Mouse (Mus musculus) forebrain, embryonic 15.5 days (tissue): ENCODE data around the gene 2310034G01Rik. TPM values are rescaled to one million over a fixed set of nuclear protein-coding genes. Genes with fewer than 3 reads are reported as not detected.

Source experiments
- ATAC-seq: fragments of 200-750 bp; cut with Nextera tagmentation; replicated peaks from 2 replicates; pipeline ENCODE4 v1.8.0; 2017; ENCODE audit warnings: mild to moderate bottlenecking, moderate TSS enrichment, moderate library complexity
- H3K27ac ChIP-seq: fragments of 300-500 bp; sonication (generic); replicated peaks from 2 replicates; pipeline ENCODE4 v1.5.1; 2015; ENCODE audit warnings: mild to moderate bottlenecking, inconsistent platforms
- H3K27me3 ChIP-seq: fragments of 300-500 bp; sonication (generic); 2 replicates; pipeline ENCODE4 v1.6.1; 2015; ENCODE audit warnings: inconsistent platforms
- H3K36me3 ChIP-seq: fragments of 300-500 bp; sonication (generic); 2 replicates; pipeline ENCODE4 v1.6.1; 2015; ENCODE audit warnings: mild to moderate bottlenecking, inconsistent platforms
- H3K4me1 ChIP-seq: fragments of 300-500 bp; sonication (generic); 2 replicates; pipeline ENCODE4 v1.6.1; 2015; ENCODE audit warnings: inconsistent platforms
- H3K4me2 ChIP-seq: fragments of 300-500 bp; sonication (generic); replicated peaks from 2 replicates; pipeline ENCODE4 v1.6.1; 2015; ENCODE audit warnings: mild to moderate bottlenecking, inconsistent platforms
- H3K4me3 ChIP-seq: fragments of 300-500 bp; sonication (generic); 2 replicates; pipeline ENCODE4 v1.5.1; 2015; ENCODE audit warnings: mild to moderate bottlenecking, inconsistent platforms
- H3K9ac ChIP-seq: fragments of 300-500 bp; sonication (generic); replicated peaks from 2 replicates; pipeline ENCODE4 v1.6.1; 2015; ENCODE audit warnings: mild to moderate bottlenecking, inconsistent platforms
- H3K9me3 ChIP-seq: fragments of 300-500 bp; sonication (generic); 2 replicates; pipeline ENCODE4 v1.6.1; 2016; ENCODE audit warnings: inconsistent platforms
- WGBS: fragments of 180-500 bp; shearing (Covaris S2); methylation state at CpG from one replicate; pipeline ENCODE4 v1.1.7; 2015; ENCODE audit warnings: mixed read lengths; 5-methylcytosine and 5-hydroxymethylcytosine counted together
- polyA plus RNA-seq: library from polyadenylated mRNA; unstranded; fragments of >200 nt; fragmentation: Nextera tagmentation; extraction: Ambion mirVana; gene quantifications from 2 replicates; pipeline ENCODE4 v1.2.1, GENCODE M21; 2015

The 2310034G01Rik gene
- polyA plus RNA-seq, 1 experiment from 2014 or later, result 2.6 TPM

DNA sequence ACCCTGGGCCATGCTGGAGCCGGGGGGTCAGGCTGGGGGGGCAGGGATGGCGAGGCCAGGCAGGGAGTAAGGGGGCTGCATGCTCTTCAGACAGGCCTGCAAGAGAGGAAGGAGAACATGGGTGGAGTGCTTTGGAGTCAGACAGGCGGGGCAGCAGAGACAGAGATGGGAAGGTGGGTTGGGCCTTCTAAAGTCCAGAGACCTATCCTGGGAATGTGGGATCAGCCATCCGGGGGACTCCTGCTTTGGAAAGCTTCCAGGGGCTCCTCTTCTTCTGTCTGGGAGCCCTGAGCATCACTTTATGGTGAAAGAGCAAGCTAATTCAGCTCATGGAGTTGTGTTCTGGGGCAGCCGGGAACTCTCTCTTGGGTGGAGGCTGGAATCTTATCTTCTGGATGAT is 25.2 kb downstream of the 2310034G01Rik start:
- no peaks in the 10 kb centered on the region for H3K9me3 ChIP-seq
- 79% methylated on average over 5 of the region's 5 CpGs for WGBS
- peaks cover 84% of the 10 kb centered on the region for H3K4me1 ChIP-seq
- 0 out of 2 replicates have a peak overlapping the region, but pooled peaks have one; percentile 3 for H3K9ac ChIP-seq
- no peak overlapping the region for H3K27ac ChIP-seq
- peaks cover 13% of the 10 kb centered on the region; the same call in 1 of the 2 replicates for H3K27me3 ChIP-seq
- H3K4me3 ChIP-seq, result peak overlapping the region; percentile 71; the same call in 1 of the 2 replicates
- peak overlapping the region; percentile 99 for H3K4me2 ChIP-seq
- ATAC-seq, result no peak
- 0 out of 2 replicates have a peak, but pooled peaks cover 1% of the 10 kb centered on the region for H3K36me3 ChIP-seq

DNA sequence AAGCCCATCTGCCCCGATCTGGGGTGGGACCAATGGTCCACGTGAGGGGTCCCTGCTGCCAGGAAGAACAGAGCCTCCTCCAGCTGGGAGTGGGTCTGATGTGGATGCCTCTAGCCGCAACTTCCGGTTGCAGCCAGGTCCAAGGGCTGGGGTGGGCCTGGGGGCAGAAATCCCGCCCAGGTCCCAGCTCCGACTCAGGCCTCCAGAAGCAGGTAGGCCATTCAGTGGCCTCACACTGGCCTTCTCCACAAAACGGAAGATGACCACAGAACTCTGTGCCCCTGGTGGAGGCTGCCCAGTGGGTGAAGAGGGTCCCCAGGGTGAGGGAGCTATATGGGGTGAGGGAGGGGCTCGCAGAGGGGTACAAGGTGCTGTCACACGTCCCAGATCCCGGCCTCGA is 25.7 kb downstream of the 2310034G01Rik start:
- WGBS, result 72% methylated on average over 11 of the region's 11 CpGs
- H3K36me3 ChIP-seq, result no peaks in the 10 kb centered on the region
- peak overlapping the region; percentile 99; the same call in 1 of the 2 replicates for H3K4me2 ChIP-seq
- peak overlapping the region; percentile 3; the same call in 1 of the 2 replicates for H3K9ac ChIP-seq
- H3K4me1 ChIP-seq, result peaks cover 84% of the 10 kb centered on the region
- no peak for ATAC-seq
- H3K4me3 ChIP-seq, result no peak overlapping the region
- H3K27me3 ChIP-seq, result peaks cover 19% of the 10 kb centered on the region; the same call in 1 of the 2 replicates
- H3K9me3 ChIP-seq, result no peaks in the 10 kb centered on the region
- H3K27ac ChIP-seq, result no peak overlapping the region

DNA sequence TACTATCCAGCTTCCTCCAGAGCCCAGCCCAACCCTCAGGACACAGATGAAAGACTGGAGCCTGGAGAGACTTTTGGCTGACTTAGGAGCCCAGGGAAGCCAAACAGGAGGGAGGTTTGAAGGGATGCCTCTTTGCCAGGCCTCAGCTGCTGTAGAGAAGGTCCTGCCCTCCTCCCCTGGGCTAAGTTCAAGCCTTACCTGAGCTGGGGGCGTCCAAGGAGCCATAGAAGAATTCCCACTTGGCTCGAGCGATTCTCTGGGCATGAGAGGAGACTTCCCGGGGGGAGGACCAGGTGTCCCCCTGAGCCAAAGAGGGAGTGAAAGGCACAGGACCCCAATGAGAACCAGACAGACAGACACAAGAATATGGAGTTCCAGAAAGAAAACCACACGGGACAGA is 26.4 kb downstream of the 2310034G01Rik start:
- ATAC-seq, result no peak

GRCm38 (mm10) chr19:46322996-46323572 is 27.0 kb downstream of the 2310034G01Rik start:
- Histone ChIP-seq H3K27ac (peak overlapping the region; percentile 59; the same call in 1 of the 2 replicates), H3K9me3 (no peaks in the 10 kb centered on the region), H3K4me2 (0 out of 2 replicates have a peak overlapping the region, but pooled peaks have one; percentile 20), H3K9ac (no peak overlapping the region), H3K36me3 (no peaks in the 10 kb centered on the region), H3K4me1 (peaks cover 90% of the 10 kb centered on the region), H3K27me3 (peaks cover 25% of the 10 kb centered on the region; the same call in 1 of the 2 replicates), H3K4me3 (no peak overlapping the region)
- ATAC-seq, result no peak
- WGBS, result 76% methylated on average over 13 of the region's 13 CpGs

More for the DNA sequence above, 26.4 kb downstream of the 2310034G01Rik start:
- 67% methylated on average over 5 of the region's 5 CpGs for WGBS
- Histone ChIP-seq H3K27ac (no peak overlapping the region), H3K9me3 (no peaks in the 10 kb centered on the region), H3K4me1 (peaks cover 84% of the 10 kb centered on the region), H3K36me3 (no peaks in the 10 kb centered on the region), H3K4me2 (0 out of 2 replicates have a peak overlapping the region, but pooled peaks have one; percentile 4), H3K27me3 (peaks cover 22% of the 10 kb centered on the region; the same call in 1 of the 2 replicates), H3K4me3 (no peak overlapping the region), H3K9ac (no peak overlapping the region)

GRCm38 (mm10) chr19:46322144-46322995 is 27.7 kb downstream of the 2310034G01Rik start:
- H3K9me3 ChIP-seq, result no peaks in the 10 kb centered on the region
- H3K36me3 ChIP-seq, result no peaks in the 10 kb centered on the region
- WGBS, result 55% methylated on average over 11 of the region's 11 CpGs
- H3K4me3 ChIP-seq, result no peak overlapping the region
- H3K4me2 ChIP-seq, result peak overlapping the region; percentile 20; the same call in 1 of the 2 replicates
- H3K9ac ChIP-seq, result no peak overlapping the region
- peaks cover 89% of the 10 kb centered on the region for H3K4me1 ChIP-seq
- peaks cover 33% of the 10 kb centered on the region; the same call in 1 of the 2 replicates for H3K27me3 ChIP-seq
- H3K27ac ChIP-seq, result peak overlapping the region; percentile 59
- ATAC-seq, result no peak

DNA sequence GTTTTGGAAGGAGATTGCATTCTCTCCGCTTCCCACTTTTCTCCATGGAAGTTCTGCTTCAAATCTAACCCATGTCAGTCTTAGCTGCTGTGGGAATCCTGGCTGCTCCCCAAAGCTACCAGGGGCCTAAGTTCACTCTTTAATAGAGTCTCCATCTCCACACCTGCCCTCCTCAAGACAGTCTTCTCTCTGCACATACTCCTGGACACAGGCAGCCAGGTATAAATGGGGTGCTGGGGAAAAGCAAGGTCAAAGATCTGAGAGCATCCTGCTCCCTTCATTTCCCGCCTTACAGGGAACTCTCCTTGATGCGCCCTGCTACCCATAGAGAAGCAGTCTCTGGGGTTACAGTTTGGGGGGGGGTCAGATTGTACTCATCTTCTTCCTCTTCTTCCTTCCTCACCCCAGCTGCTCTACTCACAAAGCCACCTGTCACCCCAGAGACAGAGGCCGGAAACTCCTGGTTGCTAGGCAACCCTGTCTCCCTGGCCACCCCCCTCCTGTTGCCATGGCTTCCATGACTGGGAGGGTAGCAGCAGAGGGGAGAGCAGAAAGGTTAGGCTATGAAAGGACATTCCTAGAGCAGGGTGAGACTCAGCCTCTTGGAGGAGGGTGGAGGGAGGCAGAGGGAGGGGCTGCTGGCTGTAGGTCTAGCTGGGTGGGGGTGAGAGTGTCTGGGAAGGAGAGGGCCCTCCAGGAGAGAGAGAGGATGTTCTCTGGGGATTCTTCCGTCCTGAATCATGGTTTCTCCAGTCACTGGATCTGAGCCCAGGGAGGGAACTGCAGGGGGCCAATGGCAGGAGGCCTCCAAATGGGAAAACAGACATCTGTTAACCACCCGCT is 28.8 kb downstream of the 2310034G01Rik start:
- H3K4me2 ChIP-seq, result peak overlapping the region; percentile 20
- ATAC-seq, result peak; percentile 23; the same call in 1 of the 2 replicates
- peak overlapping the region; percentile 59 for H3K27ac ChIP-seq
- no peak overlapping the region for H3K9ac ChIP-seq
- H3K27me3 ChIP-seq, result peaks cover 43% of the 10 kb centered on the region
- H3K4me1 ChIP-seq, result peaks cover 92% of the 10 kb centered on the region
- H3K9me3 ChIP-seq, result no peaks in the 10 kb centered on the region
- H3K4me3 ChIP-seq, result no peak overlapping the region
- WGBS, result 23% methylated on average over 6 of the region's 6 CpGs
- H3K36me3 ChIP-seq, result no peaks in the 10 kb centered on the region

- 82% methylated on average over 8 of the region's 8 CpGs for WGBS
- H3K27ac ChIP-seq, result no peak overlapping the region
- H3K4me1 ChIP-seq, result peaks cover 86% of the 10 kb centered on the region
- H3K36me3 ChIP-seq, result no peaks in the 10 kb centered on the region
- no peak overlapping the region for H3K9ac ChIP-seq
- H3K9me3 ChIP-seq, result no peaks in the 10 kb centered on the region
- H3K4me2 ChIP-seq, result no peak overlapping the region
- no peak for ATAC-seq
- peaks cover 54% of the 10 kb centered on the region for H3K27me3 ChIP-seq
- no peak overlapping the region for H3K4me3 ChIP-seq
Measured at GRCm38 (mm10) chr19:46320076-46320785, 29.9 kb downstream of the 2310034G01Rik start.

GRCm38 (mm10) chr19:46318586-46319378 is 31.3 kb downstream of the 2310034G01Rik start:
- Histone ChIP-seq H3K36me3 (peaks cover 3% of the 10 kb centered on the region; the same call in 1 of the 2 replicates), H3K9ac (no peak overlapping the region), H3K4me2 (peak overlapping the region; percentile 59), H3K4me3 (peak overlapping the region; percentile 48), H3K27ac (peak overlapping the region; percentile 29; the same call in 1 of the 2 replicates), H3K9me3 (no peaks in the 10 kb centered on the region), H3K27me3 (peaks cover 62% of the 10 kb centered on the region), H3K4me1 (peaks cover 72% of the 10 kb centered on the region)
- peak; percentile 54 for ATAC-seq
- WGBS, result 12% methylated on average over 16 of the region's 16 CpGs

DNA sequence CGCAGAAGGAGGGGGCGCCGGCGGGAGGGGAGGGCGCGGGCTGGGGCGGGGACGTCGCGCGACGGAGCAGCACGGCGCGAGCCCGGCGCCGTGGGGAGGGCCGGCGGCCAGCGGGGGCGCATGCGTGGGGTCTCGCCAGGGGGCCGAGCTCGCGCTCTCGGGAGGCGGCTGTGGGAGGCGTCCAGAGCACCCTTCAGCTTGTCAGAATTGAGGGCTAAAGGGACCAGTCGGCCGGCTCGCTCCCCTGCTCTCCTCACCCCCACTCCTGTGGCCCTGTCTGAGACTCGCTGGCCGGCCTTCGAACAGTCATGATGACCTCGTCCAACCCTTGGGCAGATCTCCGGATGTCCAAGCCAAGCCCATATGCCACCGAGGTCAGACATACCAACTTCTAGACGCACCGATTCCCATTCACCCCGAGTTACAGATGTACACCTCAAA is 32.1 kb downstream of the 2310034G01Rik start:
- Histone ChIP-seq H3K36me3 (peaks cover 7% of the 10 kb centered on the region; the same call in 1 of the 2 replicates), H3K9ac (peak overlapping the region; percentile 60), H3K27ac (0 out of 2 replicates have a peak overlapping the region, but pooled peaks have one; percentile 28), H3K4me3 (peak overlapping the region; percentile 48), H3K27me3 (peaks cover 67% of the 10 kb centered on the region), H3K9me3 (no peaks in the 10 kb centered on the region), H3K4me1 (peaks cover 65% of the 10 kb centered on the region), H3K4me2 (peak overlapping the region; percentile 59)
- WGBS, result 2% methylated on average over 41 of the region's 42 CpGs
- ATAC-seq, result peak; percentile 14; the same call in 1 of the 2 replicates

DNA sequence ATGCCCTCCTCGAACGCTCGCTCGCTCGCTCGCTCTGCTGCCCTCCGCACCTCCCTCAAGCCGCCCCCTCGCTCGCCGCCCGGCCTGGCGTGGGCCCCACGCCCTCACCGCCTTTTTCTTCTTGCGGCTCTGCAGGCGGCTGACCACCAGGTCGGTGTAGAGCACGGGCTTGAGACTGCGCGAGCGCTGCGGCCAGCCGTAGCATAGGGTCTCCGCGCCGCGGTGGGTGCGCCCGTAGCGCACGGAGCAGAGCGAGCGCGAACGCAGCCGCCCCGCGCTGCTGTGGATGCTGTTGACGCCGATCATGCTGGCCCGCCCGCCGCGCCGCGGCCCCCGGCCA is 32.6 kb downstream of the 2310034G01Rik start:
- peak overlapping the region; percentile 60 for H3K9ac ChIP-seq
- peak overlapping the region; percentile 59 for H3K4me2 ChIP-seq
- H3K9me3 ChIP-seq, result no peaks in the 10 kb centered on the region
- 0 out of 2 replicates have a peak overlapping the region, but pooled peaks have one; percentile 28 for H3K27ac ChIP-seq
- WGBS, result under 1% methylated on average over 48 of the region's 48 CpGs
- ATAC-seq, result no peak
- peak overlapping the region; percentile 48 for H3K4me3 ChIP-seq
- peaks cover 67% of the 10 kb centered on the region for H3K27me3 ChIP-seq
- peaks cover 60% of the 10 kb centered on the region for H3K4me1 ChIP-seq
- H3K36me3 ChIP-seq, result peaks cover 9% of the 10 kb centered on the region
